22 mouse cellular contexts compared by ENCODE assay signal in the genomic region with DNA sequence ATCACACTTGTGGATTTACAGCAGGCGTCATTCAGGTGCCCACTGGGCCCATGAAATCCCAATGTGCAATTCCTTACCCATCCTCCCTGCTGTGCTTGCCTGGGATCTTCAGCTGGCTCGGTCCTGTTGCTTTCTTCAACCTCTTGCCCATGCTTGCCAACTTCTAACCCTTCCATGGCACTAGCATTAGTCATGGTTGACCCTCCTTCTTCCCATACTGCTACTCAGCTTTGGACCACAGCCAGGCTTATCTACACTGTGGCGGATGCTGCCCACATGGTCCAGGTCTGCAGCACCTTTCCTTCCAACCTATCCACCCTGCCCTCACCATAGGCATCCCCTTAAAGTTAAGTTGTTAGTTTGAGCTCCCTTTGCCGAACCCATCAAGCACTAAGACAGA. TPM values are rescaled to one million over a fixed set of nuclear protein-coding genes. Genes with fewer than 3 reads are reported as not detected.
DNase-seq lines count a peak whose midpoint lies in the region; TF ChIP-seq lines count a peak whose summit lies in the region.
"Had no signal": no experiment of that assay in that cellular context is flagged by ENCODE, and none has a peak within 500 bp of the region (broad histone marks: within the 10 kb centered on the region; RNA-seq: fewer than 3 reads in every experiment).

No protein-coding gene starts in this region.

- no peaks in the 10 kb centered on the region for H3K27me3 ChIP-seq in cerebellum, adult 2 months (ENCODE audit: control insufficient read depth, insufficient read depth, low read length)
- H3K27me3 ChIP-seq: CH12.LX; embryonic facial prominence, embryonic 13.5 days; embryonic facial prominence, embryonic 15.5 days; forebrain, embryonic 12.5 days had no signal

- no peak for TF ChIP-seq CTCF in cerebellum, adult 2 months (IDR thresholded peaks at IDR 0.05; ENCODE audit: borderline replicate concordance, insufficient read depth, low read depth, low read length)

- peak in 1 of 2 experiments; percentile 57 for DNase-seq in cerebellum, adult 2 months
- DNase-seq in cerebellum, postnatal 4 days (ENCODE audit: low spot score in 2 of 2): no peak
- DNase-seq in 3T3-L1 (ENCODE audit: low read depth, low spot score) (peak; percentile 5), NIH3T3 (ENCODE audit: low read depth) (peak; percentile 12)
- DNase-seq in adrenal gland, postnatal 14 days: no peak
- DNase-seq in urinary bladder, adult 2 months (ENCODE audit: low spot score): no peak
- DNase-seq: adrenal gland, adult 2 months; adrenal gland, postnatal 10 days; adrenal gland, postnatal 36 days; B cell, adult 2 months; cerebellum, adult 18-20 months; cerebellum, adult 9-10 months; cerebellum, postnatal 36 days; embryo, embryonic 11 days had no signal

- 41% methylated on average over 4 of the region's 4 CpGs for whole genome bisulfite sequencing in cerebellum, adult 2 months

- H3K27ac ChIP-seq in cerebellum, adult 2 months (ENCODE audit: insufficient read depth, low read length): peak overlapping the region; percentile 76
- H3K27ac ChIP-seq: embryonic facial prominence, embryonic 13.5 days; embryonic facial prominence, embryonic 15.5 days; forebrain, embryonic 10.5 days; forebrain, embryonic 12.5 days had no signal

- H3K4me1 ChIP-seq in cerebellum, adult 2 months (ENCODE audit: control insufficient read depth, insufficient read depth, low read length): peaks cover 73% of the 10 kb centered on the region
- H3K4me1 ChIP-seq: embryonic facial prominence, embryonic 13.5 days; embryonic facial prominence, embryonic 15.5 days; forebrain, embryonic 12.5 days had no signal

- no peak overlapping the region for H3K4me3 ChIP-seq in cerebellum, adult 2 months (replicated peaks; ENCODE audit: insufficient read depth, low read depth, low read length)
- H3K4me3 ChIP-seq: embryonic facial prominence, embryonic 13.5 days; embryonic facial prominence, embryonic 15.5 days; erythroblast, embryonic 14.5 days; forebrain, embryonic 10.5 days; forebrain, embryonic 12.5 days had no signal

- TF ChIP-seq POLR2A in cerebellum, adult 2 months (IDR thresholded peaks at IDR 0.05; ENCODE audit: borderline replicate concordance, insufficient read depth, low read length): no peak

RNA-seq across cellular contexts. Expression of gene Sv2b, which starts 28.0 kb away (rescaled TPM):
- 89.2 and 103 TPM in 2 replicates for polyA plus RNA-seq in cerebellum, adult 2 months (2012; rRNA removed)
- 0.45 and 0.67 TPM in 2 replicates for total RNA-seq in adrenal gland, postnatal 14 days (2021)
- polyA plus RNA-seq in urinary bladder, adult 2 months (2012; rRNA removed): 3.9 and 5.5 TPM in 2 replicates
- total RNA-seq: CH12.LX had no signal
- polyA plus RNA-seq: CD4-positive, CD25-positive, alpha-beta regulatory T cell, adult 4 months; erythroblast, embryonic 14.5 days; G1E had no signal

Comparison
In these comparisons a context has a peak if more than half of its experiments do, and no peak if none do; other contexts are left out.
1. DNase-seq: peak in 3T3-L1 (single experiment) and NIH3T3 (single experiment); none in cerebellum, postnatal 4 days (0 of 2), adrenal gland, postnatal 14 days (single experiment) and urinary bladder, adult 2 months (single experiment).
2. RNA of gene Sv2b, which starts 28.0 kb away (polyA plus RNA-seq): 89.2 to 103 TPM in cerebellum, adult 2 months; 3.9 to 5.5 TPM in urinary bladder, adult 2 months; every median in the first group is over 10 times any median in the second.